Mouse (Mus musculus): ENCODE data around the gene Cdk5.

Gene Cdk5

GRCm38 (mm10) chr5:24427981-24428402 is 4.7 kb upstream of the Cdk5 start:
- no peak for DNase-seq

GRCm38 (mm10) chr5:24427285-24427633 is 3.9 kb upstream of the Cdk5 start:
- DNase-seq: no peak

DNA sequence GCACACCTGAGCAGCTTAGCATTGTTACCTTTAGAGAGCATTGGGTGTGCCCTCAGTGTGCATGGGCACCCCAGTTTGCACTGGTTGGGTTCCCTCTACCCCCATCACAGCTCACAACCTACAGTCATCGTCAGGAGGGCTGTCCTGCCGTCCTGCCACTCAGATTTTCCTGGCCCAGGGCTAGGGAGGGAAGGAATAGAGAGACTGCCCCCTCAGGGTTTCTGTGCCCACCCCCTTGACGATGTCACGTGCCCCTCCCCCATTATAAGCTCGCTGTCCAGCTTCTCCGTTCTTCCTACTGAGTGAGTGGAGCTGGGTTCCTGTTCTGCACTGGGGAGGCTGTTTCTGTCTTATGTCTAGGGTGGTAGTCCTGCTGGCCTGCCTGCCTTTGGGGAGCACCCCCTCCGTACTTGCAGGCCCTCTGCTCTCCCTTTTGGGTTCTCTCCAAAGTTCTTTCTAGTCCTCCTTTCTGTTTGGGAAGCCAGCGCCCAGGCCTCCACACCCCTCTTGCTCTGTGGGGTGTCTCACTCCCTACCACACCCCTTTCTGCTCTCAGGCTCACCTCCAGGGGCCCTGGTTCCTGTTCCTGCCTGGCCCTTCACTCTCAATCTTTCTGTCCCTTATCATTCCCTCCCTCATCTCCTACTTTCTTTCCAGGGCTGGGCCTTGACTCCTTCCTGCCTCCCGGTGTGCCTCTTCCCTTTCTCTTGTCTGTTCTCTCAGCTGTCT is 3.4 kb upstream of the Cdk5 start:
- DNase-seq: no peak

- DNase-seq: no peak
These were observed 2.7 kb upstream of the Cdk5 start for GRCm38 (mm10) chr5:24426037-24426432.

DNA sequence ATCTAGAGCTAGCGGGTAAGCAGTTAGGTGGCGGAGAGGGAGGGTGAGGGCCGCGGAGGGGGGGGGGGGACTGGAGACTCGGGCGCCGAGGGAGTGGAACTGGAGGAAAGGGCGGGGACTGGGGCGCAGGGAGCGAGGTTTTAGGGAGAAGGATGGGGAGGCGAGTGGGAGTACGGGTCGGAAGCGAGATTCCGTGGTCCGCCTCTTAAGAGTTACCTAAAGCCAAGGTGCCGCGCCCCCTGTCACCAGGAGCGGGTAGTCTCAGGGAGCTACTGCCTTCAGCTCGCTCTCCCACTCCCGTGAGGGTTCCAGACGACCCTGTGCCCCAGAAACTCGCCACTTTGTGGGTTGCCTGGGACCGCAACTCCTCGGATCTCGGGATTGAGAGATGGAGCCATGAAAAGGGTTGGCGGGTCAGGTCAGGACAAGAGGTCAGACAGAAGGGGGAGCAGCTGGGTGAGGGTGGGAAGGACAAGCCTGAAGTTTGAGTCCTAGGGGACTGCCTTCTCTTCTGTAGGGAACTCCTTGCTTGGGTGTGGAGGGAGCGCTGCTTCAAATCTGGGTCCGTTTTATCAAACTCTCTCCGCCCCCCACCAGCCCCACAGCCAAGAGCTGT is 2.2 kb upstream of the Cdk5 start:
- DNase-seq: no peak

DNA sequence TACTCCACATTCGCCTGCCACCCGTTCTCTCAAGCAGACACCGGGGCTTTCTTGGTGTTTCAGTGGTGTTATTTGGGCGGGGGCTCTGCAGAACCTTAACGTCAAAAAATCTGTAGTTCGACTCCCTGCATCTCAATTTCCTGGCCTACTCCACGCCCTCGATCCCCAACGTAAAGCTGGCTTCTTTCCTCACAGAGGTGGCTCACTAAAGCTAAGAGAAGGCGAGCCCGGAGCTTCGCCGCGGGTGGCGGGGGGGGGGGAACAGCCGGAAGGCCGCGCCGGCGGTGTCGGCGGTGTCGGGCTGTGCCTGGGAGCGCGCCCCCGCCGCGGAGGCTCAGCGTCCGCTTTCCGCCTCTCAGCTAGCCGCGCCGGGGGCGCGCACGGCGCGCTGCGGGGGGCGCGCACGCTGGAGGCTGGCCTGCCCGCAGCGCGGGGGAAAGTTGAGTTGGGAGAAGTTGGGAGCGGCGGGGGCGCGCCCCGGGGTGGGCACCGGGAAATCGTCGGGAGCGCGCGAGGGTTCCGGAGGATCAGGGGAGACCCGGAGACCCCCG is 1.6 kb upstream of the Cdk5 start:
- peak; percentile 79 for DNase-seq

- DNase-seq: no peak
These were observed 863 bp upstream of the Cdk5 start for GRCm38 (mm10) chr5:24424004-24424781.

DNA sequence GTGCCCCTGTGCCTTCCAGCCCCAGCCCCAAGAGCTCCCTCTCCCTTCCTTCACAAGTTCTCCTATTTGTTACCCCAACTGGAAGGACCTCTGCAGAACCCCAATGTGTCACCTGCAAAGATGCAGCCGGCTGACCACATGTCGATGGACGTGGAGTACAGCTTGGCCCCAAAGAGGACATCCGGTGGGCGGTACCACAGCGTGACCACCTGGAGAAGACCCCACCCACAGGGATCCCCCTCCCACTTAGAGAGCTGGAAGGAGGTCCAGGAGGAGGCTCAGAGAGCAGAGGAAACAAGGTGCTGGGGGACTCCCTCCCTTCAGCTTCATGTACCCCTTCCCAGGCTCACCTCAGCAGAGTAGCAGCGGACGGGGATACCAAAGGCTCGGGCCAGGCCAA is 2.9 kb downstream of the Cdk5 start:
- no peak for DNase-seq

DNA sequence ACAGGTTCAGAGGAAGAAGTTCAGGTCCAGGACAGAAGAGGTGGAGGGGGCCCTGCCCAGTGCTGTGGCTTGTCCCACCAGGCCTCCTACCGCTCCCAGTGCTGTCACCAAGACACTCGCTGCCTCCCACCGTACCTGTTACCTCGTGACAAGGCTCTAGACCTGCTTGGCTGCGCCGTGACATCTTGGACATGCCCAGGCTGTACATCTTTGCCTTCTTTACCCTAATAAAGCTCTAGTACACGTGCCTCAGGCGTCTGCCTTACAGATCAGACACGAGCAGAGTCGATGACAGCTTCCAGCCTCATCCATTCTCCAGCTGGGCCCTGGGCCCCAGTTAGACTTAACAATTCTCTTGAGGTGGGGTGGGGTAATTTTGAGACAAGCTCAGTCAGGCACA is 5.7 kb downstream of the Cdk5 start:
- DNase-seq: no peak

GRCm38 (mm10) chr5:24416222-24416736 is 7.1 kb downstream of the Cdk5 start:
- DNase-seq: peak; percentile 67

DNA sequence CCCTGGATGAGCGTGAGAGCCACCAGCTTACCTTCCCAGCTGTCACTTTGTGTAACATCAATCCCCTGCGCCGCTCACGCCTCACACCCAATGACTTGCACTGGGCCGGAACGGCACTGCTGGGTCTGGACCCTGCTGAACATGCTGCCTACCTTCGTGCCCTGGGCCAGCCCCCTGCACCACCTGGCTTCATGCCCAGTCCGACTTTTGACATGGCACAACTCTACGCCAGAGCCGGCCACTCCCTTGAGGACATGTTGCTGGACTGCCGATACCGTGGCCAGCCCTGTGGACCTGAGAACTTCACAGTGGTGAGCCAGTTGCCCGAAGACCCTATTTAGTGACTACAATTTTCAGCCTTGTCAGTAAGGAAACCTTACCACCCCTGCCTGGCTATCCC is 9.4 kb downstream of the Cdk5 start:
- no peak for DNase-seq

- no peak for DNase-seq
These were observed 10.2 kb downstream of the Cdk5 start, which contains the start of gene Asic3 for GRCm38 (mm10) chr5:24413042-24413693. TSS of gene Asic3 (plus strand) at chr5:24413392.

DNA sequence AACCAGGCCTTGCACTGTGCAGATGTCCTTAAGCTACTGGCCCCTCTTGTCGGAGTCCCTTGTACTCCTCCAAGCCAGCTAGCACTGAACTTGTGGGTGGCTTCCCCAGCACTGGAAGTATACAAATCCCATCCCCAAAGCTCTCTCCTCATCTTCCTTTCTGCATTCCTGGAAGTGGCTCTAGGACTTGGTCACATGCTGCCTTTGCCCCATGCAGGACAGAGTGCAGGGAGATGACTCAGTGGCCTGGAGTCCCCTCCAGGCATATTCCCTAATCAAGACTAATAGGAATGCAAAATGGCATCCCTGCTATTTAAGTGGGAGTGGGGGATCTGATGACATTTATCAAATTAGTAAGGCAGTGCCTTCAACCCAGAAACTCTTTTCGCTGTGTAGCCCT is 11.3 kb downstream of the Cdk5 start:
- DNase-seq: no peak

GRCm38 (mm10) chr5:24409466-24409865 is 13.9 kb downstream of the Cdk5 start:
- no peak for DNase-seq

DNA sequence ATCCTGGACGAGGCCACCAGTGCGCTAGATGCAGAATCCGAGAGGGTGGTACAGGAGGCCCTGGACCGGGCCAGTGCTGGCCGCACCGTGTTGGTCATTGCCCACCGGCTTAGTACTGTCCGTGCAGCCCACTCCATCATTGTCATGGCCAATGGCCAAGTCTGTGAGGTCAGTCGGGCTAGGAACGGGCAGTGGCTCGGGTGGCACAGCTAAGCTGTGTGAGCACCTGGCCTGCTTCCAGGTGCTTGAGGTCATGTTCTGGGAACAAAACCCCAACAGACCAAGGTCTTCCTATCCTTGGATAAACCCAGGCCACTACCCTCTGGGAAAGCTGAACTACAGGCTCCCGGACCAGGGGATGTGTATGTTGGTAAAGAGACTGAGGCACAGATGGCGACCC is 14.7 kb downstream of the Cdk5 start:
- no peak for DNase-seq

- DNase-seq: no peak
These were observed 17.9 kb downstream of the Cdk5 start for GRCm38 (mm10) chr5:24405389-24405876.

- no peak for DNase-seq
These were observed 18.6 kb downstream of the Cdk5 start for GRCm38 (mm10) chr5:24404594-24405360.

GRCm38 (mm10) chr5:24401969-24402368 is 21.4 kb downstream of the Cdk5 start:
- DNase-seq: no peak

GRCm38 (mm10) chr5:24400911-24401605 is 22.3 kb downstream of the Cdk5 start:
- no peak for DNase-seq

DNA sequence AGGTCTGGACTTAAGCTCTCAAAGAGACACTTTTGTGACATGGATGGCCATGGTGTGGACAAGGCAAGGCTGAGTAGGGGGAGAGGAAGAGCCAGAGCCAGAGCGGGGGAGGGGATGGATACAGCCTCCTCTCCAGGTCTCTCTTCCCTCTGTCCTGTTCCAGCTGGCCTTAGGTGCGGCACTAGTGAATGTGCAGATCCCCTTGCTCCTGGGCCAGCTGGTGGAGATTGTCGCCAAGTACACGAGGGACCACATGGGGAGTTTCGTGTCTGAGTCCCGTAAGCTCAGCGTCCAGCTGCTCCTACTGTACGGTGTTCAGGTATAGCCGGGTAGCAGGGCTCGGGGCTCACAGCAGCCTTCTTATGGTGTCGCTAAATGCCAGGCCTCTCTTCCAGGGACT is 23.0 kb downstream of the Cdk5 start:
- DNase-seq: no peak

DNA sequence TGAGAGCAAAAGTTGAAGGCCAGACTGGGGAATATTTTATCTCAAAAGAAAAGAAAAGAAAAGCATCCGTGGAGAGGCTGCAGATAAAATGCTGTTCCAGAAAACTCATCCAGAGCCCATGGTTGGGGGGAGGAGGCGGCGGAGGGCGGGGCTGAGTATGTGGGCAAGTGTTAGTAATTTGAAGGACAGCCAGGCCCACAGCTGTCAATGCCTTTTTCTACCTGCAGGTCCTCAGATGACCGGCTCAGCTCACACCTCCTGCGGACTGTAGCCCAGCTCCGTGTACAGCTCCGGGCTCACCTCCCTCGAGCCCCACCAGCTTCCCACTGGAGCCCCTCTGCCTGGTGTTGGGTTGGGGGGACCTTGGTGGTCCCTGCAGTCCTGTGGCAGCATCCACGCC is 23.6 kb downstream of the Cdk5 start:
- no peak for DNase-seq
